Mouse (Mus musculus): ENCODE results near the gene Zc3h13.

Gene Zc3h13

GRCm38 (mm10) chr14:75246024-75247000 lies 37.9 kb upstream of the Zc3h13 start:
- TF ChIP-seq NANOG (IDR thresholded peaks at IDR 0.05; ENCODE audit: borderline replicate concordance, low read length) = no peak
- no peak for TF ChIP-seq CTCF (conservative IDR thresholded peaks at IDR 0.05; ENCODE audit: low read length)
- TF ChIP-seq POU5F1 (IDR thresholded peaks at IDR 0.05; ENCODE audit: borderline replicate concordance, low read length) = no peak
- Histone ChIP-seq H3K4me1 (replicated peaks; ENCODE audit: low read depth, low read length) (no peaks in the 10 kb centered on the region), H3K36me3 (ENCODE audit: insufficient read depth, low read length) (no peaks in the 10 kb centered on the region)

GRCm38 (mm10) chr14:75250432-75250831 lies 33.7 kb upstream of the Zc3h13 start:
- no peaks in the 10 kb centered on the region for H3K4me1 ChIP-seq (replicated peaks; ENCODE audit: low read depth, low read length)
- TF ChIP-seq POU5F1 (IDR thresholded peaks at IDR 0.05; ENCODE audit: borderline replicate concordance, low read length) (no peak), CTCF (conservative IDR thresholded peaks at IDR 0.05; ENCODE audit: low read length) (no peak), NANOG (IDR thresholded peaks at IDR 0.05; ENCODE audit: borderline replicate concordance, low read length) (no peak)
- no peaks in the 10 kb centered on the region for H3K36me3 ChIP-seq (ENCODE audit: insufficient read depth, low read length)
- no peaks in the 10 kb centered on the region for H3K9me3 ChIP-seq (ENCODE audit: low read length)
- H3K4me3 ChIP-seq (replicated peaks; ENCODE audit: low read length) = no peak overlapping the region
- no peaks in the 10 kb centered on the region for H3K27me3 ChIP-seq (ENCODE audit: insufficient read depth, low read length)

More at GRCm38 (mm10) chr14:75246024-75247000, 37.9 kb upstream of the Zc3h13 start:
- no peaks in the 10 kb centered on the region for H3K27me3 ChIP-seq (ENCODE audit: insufficient read depth, low read length)
- H3K9me3 ChIP-seq (ENCODE audit: low read length) = no peaks in the 10 kb centered on the region
- H3K4me3 ChIP-seq (replicated peaks; ENCODE audit: low read length) = no peak overlapping the region

- no peaks in the 10 kb centered on the region for H3K4me1 ChIP-seq (replicated peaks; ENCODE audit: low read depth, low read length)
- no peaks in the 10 kb centered on the region for H3K36me3 ChIP-seq (ENCODE audit: insufficient read depth, low read length)
- TF ChIP-seq POU5F1 (IDR thresholded peaks at IDR 0.05; ENCODE audit: borderline replicate concordance, low read length) = no peak
- no peak; the same call in 1 of the 2 replicates for TF ChIP-seq CTCF (conservative IDR thresholded peaks at IDR 0.05; ENCODE audit: low read length)
- TF ChIP-seq NANOG (IDR thresholded peaks at IDR 0.05; ENCODE audit: borderline replicate concordance, low read length) = no peak
- no peaks in the 10 kb centered on the region for H3K27me3 ChIP-seq (ENCODE audit: insufficient read depth, low read length)
- no peak overlapping the region for H3K4me3 ChIP-seq (replicated peaks; ENCODE audit: low read length)
- no peaks in the 10 kb centered on the region for H3K9me3 ChIP-seq (ENCODE audit: low read length)
Measured at GRCm38 (mm10) chr14:75256521-75256920, 27.7 kb upstream of the Zc3h13 start.

- H3K27me3 ChIP-seq (ENCODE audit: insufficient read depth, low read length) = no peaks in the 10 kb centered on the region
- no peak for TF ChIP-seq CTCF (conservative IDR thresholded peaks at IDR 0.05; ENCODE audit: low read length)
- TF ChIP-seq POU5F1 (IDR thresholded peaks at IDR 0.05; ENCODE audit: borderline replicate concordance, low read length) = no peak
- no peak for TF ChIP-seq NANOG (IDR thresholded peaks at IDR 0.05; ENCODE audit: borderline replicate concordance, low read length)
- H3K4me3 ChIP-seq (replicated peaks; ENCODE audit: low read length) = no peak overlapping the region
- peaks cover 3% of the 10 kb centered on the region; the same call in 1 of the 2 replicates for H3K9me3 ChIP-seq (ENCODE audit: low read length)
- H3K36me3 ChIP-seq (ENCODE audit: insufficient read depth, low read length) = no peaks in the 10 kb centered on the region
- H3K4me1 ChIP-seq (replicated peaks; ENCODE audit: low read depth, low read length) = no peaks in the 10 kb centered on the region
Measured at GRCm38 (mm10) chr14:75269531-75269930, 14.6 kb upstream of the Zc3h13 start.

GRCm38 (mm10) chr14:75279716-75280115 lies 4.5 kb upstream of the Zc3h13 start:
- Histone ChIP-seq H3K27me3 (ENCODE audit: insufficient read depth, low read length) (no peaks in the 10 kb centered on the region), H3K4me1 (replicated peaks; ENCODE audit: low read depth, low read length) (no peaks in the 10 kb centered on the region; the same call in 1 of the 2 replicates), H3K9me3 (ENCODE audit: low read length) (no peaks in the 10 kb centered on the region), H3K4me3 (replicated peaks; ENCODE audit: low read length) (no peak overlapping the region), H3K36me3 (ENCODE audit: insufficient read depth, low read length) (no peaks in the 10 kb centered on the region)
- no peak for TF ChIP-seq CTCF (conservative IDR thresholded peaks at IDR 0.05; ENCODE audit: low read length)
- TF ChIP-seq POU5F1 (IDR thresholded peaks at IDR 0.05; ENCODE audit: borderline replicate concordance, low read length) = no peak
- TF ChIP-seq NANOG (IDR thresholded peaks at IDR 0.05; ENCODE audit: borderline replicate concordance, low read length) = no peak

GRCm38 (mm10) chr14:75280406-75280805 lies 3.8 kb upstream of the Zc3h13 start:
- Histone ChIP-seq H3K36me3 (ENCODE audit: insufficient read depth, low read length) (no peaks in the 10 kb centered on the region), H3K27me3 (ENCODE audit: insufficient read depth, low read length) (no peaks in the 10 kb centered on the region), H3K9me3 (ENCODE audit: low read length) (no peaks in the 10 kb centered on the region), H3K4me1 (replicated peaks; ENCODE audit: low read depth, low read length) (peaks cover 6% of the 10 kb centered on the region), H3K4me3 (replicated peaks; ENCODE audit: low read length) (no peak overlapping the region)
- no peak for TF ChIP-seq POU5F1 (IDR thresholded peaks at IDR 0.05; ENCODE audit: borderline replicate concordance, low read length)
- TF ChIP-seq NANOG (IDR thresholded peaks at IDR 0.05; ENCODE audit: borderline replicate concordance, low read length) = no peak
- no peak for TF ChIP-seq CTCF (conservative IDR thresholded peaks at IDR 0.05; ENCODE audit: low read length)

GRCm38 (mm10) chr14:75283609-75284192 lies 472 bp upstream of the Zc3h13 start:
- Histone ChIP-seq H3K9me3 (ENCODE audit: low read length) (no peaks in the 10 kb centered on the region), H3K36me3 (ENCODE audit: insufficient read depth, low read length) (no peaks in the 10 kb centered on the region), H3K27me3 (ENCODE audit: insufficient read depth, low read length) (no peaks in the 10 kb centered on the region), H3K4me1 (replicated peaks; ENCODE audit: low read depth, low read length) (peaks cover 11% of the 10 kb centered on the region), H3K4me3 (replicated peaks; ENCODE audit: low read length) (peak overlapping the region; percentile 99)
- TF ChIP-seq CTCF (conservative IDR thresholded peaks at IDR 0.05; ENCODE audit: low read length) = no peak

GRCm38 (mm10) chr14:75301081-75301480 lies 16.9 kb downstream of the Zc3h13 start:
- Histone ChIP-seq H3K27me3 (ENCODE audit: insufficient read depth, low read length) (no peaks in the 10 kb centered on the region), H3K36me3 (ENCODE audit: insufficient read depth, low read length) (no peaks in the 10 kb centered on the region; the same call in 1 of the 2 replicates), H3K4me1 (replicated peaks; ENCODE audit: low read depth, low read length) (peaks cover 14% of the 10 kb centered on the region), H3K9me3 (ENCODE audit: low read length) (no peaks in the 10 kb centered on the region), H3K4me3 (replicated peaks; ENCODE audit: low read length) (no peak overlapping the region)
- TF ChIP-seq CTCF (conservative IDR thresholded peaks at IDR 0.05; ENCODE audit: low read length) = no peak
- TF ChIP-seq POU5F1 (IDR thresholded peaks at IDR 0.05; ENCODE audit: borderline replicate concordance, low read length) = no peak
- TF ChIP-seq NANOG (IDR thresholded peaks at IDR 0.05; ENCODE audit: borderline replicate concordance, low read length) = no peak
